Mouse (Mus musculus) subcutaneous adipose tissue, adult 2 months (tissue): ENCODE results near the gene Vmn1r114. TPM values are rescaled to one million over a fixed set of nuclear protein-coding genes. Genes with fewer than 3 reads are reported as not detected.

Experiments
- polyA plus RNA-seq: library from polyadenylated mRNA; depleted of rRNA; stranded (reverse); fragments of >200 nt; gene quantifications from 2 replicates; pipeline ENCODE4 v1.2.3, GENCODE M21; 2012; ENCODE audit warnings: low replicate concordance; rRNA removed

Vmn1r114 gene
- not detected in 2 replicates for polyA plus RNA-seq

DNA sequence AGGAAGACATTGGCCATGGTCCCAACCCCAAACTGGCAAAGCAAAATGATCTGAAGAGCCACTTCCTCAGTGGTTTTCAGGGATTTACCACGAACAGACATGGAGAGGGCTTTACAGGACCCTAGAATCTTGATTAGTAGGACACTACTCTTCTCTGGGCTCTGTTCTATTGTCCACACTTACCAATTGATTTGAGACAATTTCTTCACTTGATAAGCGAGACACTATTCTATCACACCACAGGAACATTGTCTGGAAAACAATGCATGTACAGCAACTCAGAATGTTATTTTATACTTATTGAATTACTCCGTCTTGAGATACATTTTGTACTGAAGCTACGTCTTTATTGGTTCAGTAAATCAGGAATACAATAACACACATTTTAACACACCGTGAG is at the start of gene Vmn1r114:
Gene Vmn1r114 (minus strand): TSS at position 101 of the 400 bp plus-strand sequence.

DNA sequence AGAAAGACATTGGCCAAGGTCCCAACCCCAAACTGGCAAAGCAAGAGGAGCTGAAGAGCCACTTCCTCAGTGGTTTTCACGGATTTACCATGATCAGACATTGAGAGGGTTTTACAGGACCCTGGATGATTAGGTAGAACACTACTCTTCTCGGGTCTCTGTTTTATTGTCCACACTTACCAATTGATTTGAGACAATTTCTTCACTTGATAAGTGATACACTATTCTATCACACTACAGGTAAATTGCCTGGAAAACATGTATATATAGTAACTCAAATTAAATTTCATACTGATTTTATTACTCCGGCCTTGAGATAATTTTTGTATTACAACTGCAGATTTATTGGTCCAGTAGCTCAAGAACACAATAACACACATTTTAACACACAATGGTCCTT is 32.9 kb upstream of the Vmn1r114 start, which contains the start of gene Vmn1r115:
Gene Vmn1r115 (minus strand): TSS at position 101 of the 400 bp plus-strand sequence.

DNA sequence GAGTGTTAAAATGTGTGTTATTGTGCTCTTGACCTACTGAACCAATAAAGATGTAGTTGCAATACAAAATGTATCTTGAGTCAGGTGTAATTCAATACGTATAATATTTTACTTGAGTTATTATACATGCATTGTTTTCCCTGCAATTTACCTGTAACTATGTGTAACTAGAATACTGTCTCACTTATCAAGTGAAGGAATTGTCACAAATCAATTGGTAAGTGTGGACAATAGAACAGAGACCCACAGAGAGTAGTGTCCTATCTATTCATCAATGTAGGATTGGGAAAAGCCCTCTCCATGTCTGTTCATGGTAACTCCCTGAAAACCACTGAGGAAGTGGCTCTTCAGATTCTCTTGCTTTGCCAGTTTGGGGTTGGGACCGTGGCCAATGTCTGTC is 25.0 kb downstream of the Vmn1r114 start, which contains the start of gene Vmn1r113:
Gene Vmn1r113 (plus strand): TSS at position 301 of the 400 bp plus-strand sequence.

DNA sequence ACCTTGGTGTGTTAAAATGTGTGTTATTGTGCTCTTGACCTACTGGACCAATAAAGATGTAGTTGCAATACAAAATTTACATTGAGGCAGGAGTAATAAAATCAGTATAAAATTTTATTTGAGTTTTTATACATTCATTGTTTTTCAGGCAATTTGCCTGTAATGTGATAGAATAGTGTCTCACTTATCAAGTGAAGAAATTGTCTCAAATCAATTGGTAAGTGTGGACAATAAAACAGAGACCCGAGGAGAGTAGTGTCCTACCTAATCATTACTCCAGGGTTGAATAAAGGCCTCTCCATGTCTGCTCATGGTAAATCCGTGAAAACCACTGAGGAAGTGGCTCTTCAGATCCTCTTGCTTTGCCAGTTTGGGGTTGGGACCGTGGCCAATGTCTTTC is 41.1 kb downstream of the Vmn1r114 start, which contains the start of gene Vmn1r112:
Gene Vmn1r112 (plus strand): TSS at position 301 of the 400 bp plus-strand sequence.

Other genes starting within 250 kb of the Vmn1r114 start
- not detected in 2 replicates for gene Gm4141, start 235.9 kb downstream of the Vmn1r114 start, polyA plus RNA-seq
- not detected in 2 replicates for gene Gm4513, start 213.2 kb downstream of the Vmn1r114 start, polyA plus RNA-seq
- not detected in 2 replicates for gene Vmn1r107, start 143.3 kb downstream of the Vmn1r114 start, polyA plus RNA-seq
- not detected in 2 replicates for gene Vmn1r111, start 109.0 kb downstream of the Vmn1r114 start, polyA plus RNA-seq
- gene Gm10668, start 81.6 kb downstream of the Vmn1r114 start, polyA plus RNA-seq, result not detected in 2 replicates
- not detected in 2 replicates for gene Vmn1r112, start 41.0 kb downstream of the Vmn1r114 start, polyA plus RNA-seq
- gene Vmn1r113, start 24.9 kb downstream of the Vmn1r114 start, polyA plus RNA-seq, result not detected in 2 replicates
- not detected in 2 replicates for gene Vmn1r115, start 32.8 kb upstream of the Vmn1r114 start, polyA plus RNA-seq
- not detected in 2 replicates for gene Vmn1r116, start 60.1 kb upstream of the Vmn1r114 start, polyA plus RNA-seq
- gene Vmn1r117, start 71.9 kb upstream of the Vmn1r114 start, polyA plus RNA-seq, result not detected in 2 replicates
- not detected in 2 replicates for gene Vmn1r118, start 100.2 kb upstream of the Vmn1r114 start, polyA plus RNA-seq
- gene Vmn1r119, start 200.3 kb upstream of the Vmn1r114 start, polyA plus RNA-seq, result not detected in 2 replicates
- not detected in 2 replicates for gene Vmn1r120, start 241.6 kb upstream of the Vmn1r114 start, polyA plus RNA-seq